Mouse (Mus musculus) heart, embryonic 10.5 days (tissue): ENCODE data around the gene Slc26a10. TPM values are rescaled to one million over a fixed set of nuclear protein-coding genes. Genes with fewer than 3 reads are reported as not detected.

Experiments
- DNase-seq: peaks from one replicate; pipeline ENCODE4 v3.0.0-alpha.2; 2017; ENCODE audit warnings: low spot score
- H3K27ac ChIP-seq: fragments of 300-500 bp; sonication (generic); 2 replicates; pipeline ENCODE4 v1.5.1; 2016; ENCODE audit warnings: mild to moderate bottlenecking
- H3K27me3 ChIP-seq: fragments of 300-500 bp; sonication (generic); 2 replicates; pipeline ENCODE4 v1.6.1; 2016; ENCODE audit warnings: mild to moderate bottlenecking; ENCODE audit not compliant: poor library complexity, insufficient read depth, severe bottlenecking
- H3K36me3 ChIP-seq: fragments of 300-500 bp; sonication (generic); 2 replicates; pipeline ENCODE4 v1.6.1; 2016; ENCODE audit warnings: mild to moderate bottlenecking, moderate library complexity
- H3K4me1 ChIP-seq: fragments of 300-500 bp; sonication (generic); 2 replicates; pipeline ENCODE4 v1.6.1; 2016; ENCODE audit warnings: mild to moderate bottlenecking
- H3K4me3 ChIP-seq: fragments of 300-500 bp; sonication (generic); 2 replicates; pipeline ENCODE4 v1.5.1; 2016; ENCODE audit warnings: mild to moderate bottlenecking, moderate library complexity
- H3K9me3 ChIP-seq: fragments of 300-500 bp; sonication (generic); 2 replicates; pipeline ENCODE4 v1.6.1; 2016; ENCODE audit warnings: mild to moderate bottlenecking, moderate library complexity
- WGBS: fragments of 180-500 bp; shearing (Covaris S2); methylation state at CpG from one replicate; pipeline ENCODE4 v1.1.7; 2016; 5-methylcytosine and 5-hydroxymethylcytosine counted together
- polyA plus RNA-seq: library from polyadenylated mRNA; unstranded; fragments of >200 nt; fragmentation: Nextera tagmentation; extraction: Ambion mirVana; gene quantifications from 2 replicates; pipeline ENCODE4 v1.2.1, GENCODE M21; 2016

Slc26a10 gene
- polyA plus RNA-seq, result 9.2 and 12.9 TPM in 2 replicates

GRCm38 (mm10) chr10:127179871-127180694 is at the start of gene Slc26a10:
TSS of gene Slc26a10 (minus strand) at chr10:127180645.
- H3K27me3 ChIP-seq, result peaks cover 93% of the 10 kb centered on the region
- peaks cover 63% of the 10 kb centered on the region for H3K4me1 ChIP-seq
- H3K4me3 ChIP-seq, result peak within 1 kb of the TSS; percentile 54
- peaks cover 17% of the 10 kb centered on the region for H3K36me3 ChIP-seq
- WGBS, result 2% methylated on average over 34 of the region's 34 CpGs
- H3K27ac ChIP-seq, result no peak within 1 kb of the TSS
- DNase-seq, result peak; percentile 73
- H3K9me3 ChIP-seq, result no peaks in the 10 kb centered on the region

- Histone ChIP-seq H3K36me3 (no peaks in the 10 kb centered on the region), H3K4me1 (peaks cover 14% of the 10 kb centered on the region), H3K4me3 (no peak overlapping the region), H3K27me3 (peaks cover 48% of the 10 kb centered on the region), H3K27ac (no peak overlapping the region), H3K9me3 (no peaks in the 10 kb centered on the region)
- 20% methylated on average over 4 of the region's 4 CpGs for WGBS
- no peak for DNase-seq
Measured at GRCm38 (mm10) chr10:127228897-127229296, 48.5 kb upstream of the Slc26a10 start.

GRCm38 (mm10) chr10:127227163-127227562 is 46.7 kb upstream of the Slc26a10 start:
- Histone ChIP-seq H3K27ac (no peak overlapping the region), H3K36me3 (no peaks in the 10 kb centered on the region), H3K27me3 (peaks cover 50% of the 10 kb centered on the region), H3K4me1 (peaks cover 14% of the 10 kb centered on the region), H3K9me3 (no peaks in the 10 kb centered on the region), H3K4me3 (no peak overlapping the region)
- DNase-seq, result no peak
- 81% methylated on average over 8 of the region's 8 CpGs for WGBS

- no peak overlapping the region for H3K4me3 ChIP-seq
- H3K36me3 ChIP-seq, result no peaks in the 10 kb centered on the region
- H3K27ac ChIP-seq, result no peak overlapping the region
- no peak for DNase-seq
- H3K27me3 ChIP-seq, result peaks cover 50% of the 10 kb centered on the region
- 60% methylated on average over 8 of the region's 8 CpGs for WGBS
- peaks cover 10% of the 10 kb centered on the region for H3K4me1 ChIP-seq
- H3K9me3 ChIP-seq, result no peaks in the 10 kb centered on the region
Measured at GRCm38 (mm10) chr10:127226318-127226895, 46.0 kb upstream of the Slc26a10 start.

GRCm38 (mm10) chr10:127225732-127226131 is 45.3 kb upstream of the Slc26a10 start:
- DNase-seq, result no peak
- Histone ChIP-seq H3K27me3 (peaks cover 43% of the 10 kb centered on the region), H3K4me3 (no peak overlapping the region), H3K9me3 (no peaks in the 10 kb centered on the region), H3K4me1 (peaks cover 5% of the 10 kb centered on the region; the same call in 1 of the 2 replicates), H3K36me3 (no peaks in the 10 kb centered on the region), H3K27ac (no peak overlapping the region)
- 25% methylated on average over 10 of the region's 10 CpGs for WGBS

- WGBS, result 50% methylated on average over 6 of the region's 6 CpGs
- H3K4me1 ChIP-seq, result peaks cover 5% of the 10 kb centered on the region; the same call in 1 of the 2 replicates
- no peak overlapping the region for H3K27ac ChIP-seq
Measured at GRCm38 (mm10) chr10:127225213-127225612, 44.8 kb upstream of the Slc26a10 start.

GRCm38 (mm10) chr10:127218339-127218738 is 37.9 kb upstream of the Slc26a10 start:
- 86% methylated on average over 2 of the region's 2 CpGs for WGBS
- H3K4me1 ChIP-seq, result no peaks in the 10 kb centered on the region
- H3K4me3 ChIP-seq, result no peak overlapping the region
- 0 out of 2 replicates have a peak, but pooled peaks cover 6% of the 10 kb centered on the region for H3K27me3 ChIP-seq
- no peaks in the 10 kb centered on the region for H3K36me3 ChIP-seq
- no peaks in the 10 kb centered on the region for H3K9me3 ChIP-seq
- H3K27ac ChIP-seq, result no peak overlapping the region
- no peak for DNase-seq

More at GRCm38 (mm10) chr10:127225213-127225612, 44.8 kb upstream of the Slc26a10 start:
- Histone ChIP-seq H3K27me3 (peaks cover 38% of the 10 kb centered on the region), H3K4me3 (no peak overlapping the region), H3K36me3 (no peaks in the 10 kb centered on the region), H3K9me3 (no peaks in the 10 kb centered on the region)
- DNase-seq, result no peak

- Histone ChIP-seq H3K4me1 (no peaks in the 10 kb centered on the region), H3K9me3 (no peaks in the 10 kb centered on the region), H3K4me3 (no peak overlapping the region), H3K27me3 (no peaks in the 10 kb centered on the region), H3K27ac (no peak overlapping the region), H3K36me3 (no peaks in the 10 kb centered on the region)
- DNase-seq, result no peak
Measured at GRCm38 (mm10) chr10:127217177-127217576, 36.7 kb upstream of the Slc26a10 start.

GRCm38 (mm10) chr10:127216456-127216855 is 36.0 kb upstream of the Slc26a10 start:
- no peaks in the 10 kb centered on the region for H3K36me3 ChIP-seq
- DNase-seq, result no peak

GRCm38 (mm10) chr10:127214422-127214803 is 34.0 kb upstream of the Slc26a10 start:
- Histone ChIP-seq H3K9me3 (no peaks in the 10 kb centered on the region), H3K36me3 (no peaks in the 10 kb centered on the region), H3K27ac (no peak overlapping the region), H3K27me3 (no peaks in the 10 kb centered on the region), H3K4me1 (peaks cover 18% of the 10 kb centered on the region), H3K4me3 (no peak overlapping the region)
- 65% methylated on average over 1 of the region's 1 CpGs for WGBS
- no peak for DNase-seq

More at GRCm38 (mm10) chr10:127216456-127216855, 36.0 kb upstream of the Slc26a10 start:
- Histone ChIP-seq H3K9me3 (no peaks in the 10 kb centered on the region), H3K27ac (no peak overlapping the region), H3K27me3 (no peaks in the 10 kb centered on the region), H3K4me1 (no peaks in the 10 kb centered on the region), H3K4me3 (no peak overlapping the region)
- WGBS, result 92% methylated on average over 11 of the region's 11 CpGs

- DNase-seq, result no peak
- WGBS, result 78% methylated on average over 13 of the region's 13 CpGs
- H3K27ac ChIP-seq, result no peak overlapping the region
Measured at GRCm38 (mm10) chr10:127213704-127214421, 33.4 kb upstream of the Slc26a10 start.

GRCm38 (mm10) chr10:127213272-127213671 is 32.8 kb upstream of the Slc26a10 start:
- H3K4me1 ChIP-seq, result peaks cover 20% of the 10 kb centered on the region
- 0 out of 2 replicates have a peak, but pooled peaks cover 4% of the 10 kb centered on the region for H3K36me3 ChIP-seq
- 90% methylated on average over 8 of the region's 8 CpGs for WGBS
- no peak overlapping the region for H3K27ac ChIP-seq
- H3K27me3 ChIP-seq, result no peaks in the 10 kb centered on the region
- DNase-seq, result no peak
- H3K4me3 ChIP-seq, result no peak overlapping the region
- no peaks in the 10 kb centered on the region for H3K9me3 ChIP-seq

More at GRCm38 (mm10) chr10:127213704-127214421, 33.4 kb upstream of the Slc26a10 start:
- Histone ChIP-seq H3K4me3 (no peak overlapping the region), H3K27me3 (no peaks in the 10 kb centered on the region), H3K9me3 (no peaks in the 10 kb centered on the region), H3K4me1 (peaks cover 20% of the 10 kb centered on the region), H3K36me3 (no peaks in the 10 kb centered on the region)
